Mouse (Mus musculus): ENCODE measurements around the gene Phpt1.

GRCm38 (mm10) chr2:25584152-25584551 is 9.1 kb upstream of the Phpt1 start:
- TF ChIP-seq CTCF (IDR thresholded peaks at IDR 0.05; ENCODE audit: borderline replicate concordance, insufficient read depth, low read depth, low read length): no peak
- TF ChIP-seq POLR2A (IDR thresholded peaks at IDR 0.05; ENCODE audit: borderline replicate concordance, insufficient read depth, low read length): no peak

Measured in cerebellum, adult 2 months (tissue).